8 mouse cellular contexts compared by ENCODE assay signal in genomic region chr2:168274374-168274935, GRCm38 (mm10). TPM values are rescaled to one million over a fixed set of nuclear protein-coding genes. Genes with fewer than 3 reads are reported as not detected.
A peak's percentile ranks its signal among the peaks of the same experiment; 100 is the strongest.
DNase-seq lines count a peak whose midpoint lies in the region; ATAC-seq and TF ChIP-seq lines count a peak whose summit lies in the region.

No protein-coding gene starts in this region.

- peak; percentile 30 to 71 for DNase-seq in heart, adult 2 months
- DNase-seq in heart, embryonic 10.5 days (ENCODE audit: low spot score) = no peak
- DNase-seq in adrenal gland, adult 2 months = peak; percentile 57
- peak; percentile 76 for DNase-seq in embryo, embryonic 11 days
- DNase-seq in limb, embryonic 10.5 days (ENCODE audit: low spot score) = peak; percentile 84
- peak; percentile 68 for DNase-seq in naive thymus-derived CD4-positive, alpha-beta T cell, adult 2 months (ENCODE audit: low read depth)
- peak; percentile 71 for DNase-seq in thymus, adult 2 months

- H3K9ac ChIP-seq in heart, adult 2 months (ENCODE audit: low read depth, low read length) = no peak overlapping the region
- no peak overlapping the region for H3K9ac ChIP-seq in intestine, embryonic 16.5 days (ENCODE audit: low read depth, low read length)

- intact Hi-C loops in heart, adult 2 months (cut with DNase I) = loop anchor here (2.0 kb wide), 1 partner anchor 170 kb away; no protein-coding TSS in a partner anchor

- no peaks in the 10 kb centered on the region for H3K4me1 ChIP-seq in heart, adult 2 months (ENCODE audit: control insufficient read depth, insufficient read depth, low read length)
- H3K4me1 ChIP-seq in heart, embryonic 10.5 days = peaks cover 22% of the 10 kb centered on the region; the same call in 1 of the 2 replicates
- no peaks in the 10 kb centered on the region for H3K4me1 ChIP-seq in intestine, embryonic 16.5 days (ENCODE audit: control insufficient read depth, insufficient read depth, low read length)
- H3K4me1 ChIP-seq in limb, embryonic 10.5 days = peaks cover 26% of the 10 kb centered on the region
- H3K4me1 ChIP-seq in thymus, adult 2 months (replicated peaks; ENCODE audit: control insufficient read depth, insufficient read depth, low read length) = no peaks in the 10 kb centered on the region

- H3K36me3 ChIP-seq in heart, adult 2 months (ENCODE audit: control insufficient read depth, insufficient read depth, low read length) = no peaks in the 10 kb centered on the region
- H3K36me3 ChIP-seq in heart, embryonic 10.5 days = 0 out of 2 replicates have a peak, but pooled peaks cover 3% of the 10 kb centered on the region
- H3K36me3 ChIP-seq in intestine, embryonic 16.5 days (ENCODE audit: control insufficient read depth, insufficient read depth, low read length) = no peaks in the 10 kb centered on the region
- no peaks in the 10 kb centered on the region for H3K36me3 ChIP-seq in limb, embryonic 10.5 days
- H3K36me3 ChIP-seq in thymus, adult 2 months (ENCODE audit: control insufficient read depth, insufficient read depth, low read length) = no peaks in the 10 kb centered on the region

- H3K4me2 ChIP-seq in intestine, embryonic 16.5 days (ENCODE audit: low read depth, low read length) = no peak overlapping the region

- 0 out of 2 replicates have a peak, but pooled peaks have one; percentile 13 for ATAC-seq in intestine, embryonic 16.5 days

- no peak overlapping the region for H3K27ac ChIP-seq in heart, adult 2 months
- H3K27ac ChIP-seq in heart, embryonic 10.5 days = no peak overlapping the region
- H3K27ac ChIP-seq in intestine, embryonic 16.5 days (ENCODE audit: low read length) = no peak overlapping the region
- H3K27ac ChIP-seq in limb, embryonic 10.5 days = no peak overlapping the region
- H3K27ac ChIP-seq in thymus, adult 2 months (ENCODE audit: control insufficient read depth, insufficient read depth, low read length) = no peak overlapping the region

- no peaks in the 10 kb centered on the region for H3K9me3 ChIP-seq in heart, embryonic 10.5 days
- no peaks in the 10 kb centered on the region for H3K9me3 ChIP-seq in intestine, embryonic 16.5 days (ENCODE audit: control insufficient read depth, low read length)
- no peaks in the 10 kb centered on the region for H3K9me3 ChIP-seq in limb, embryonic 10.5 days (replicated peaks)

- H3K4me3 ChIP-seq in heart, adult 2 months = no peak overlapping the region
- no peak overlapping the region for H3K4me3 ChIP-seq in heart, embryonic 10.5 days
- no peak overlapping the region for H3K4me3 ChIP-seq in intestine, embryonic 16.5 days (ENCODE audit: low read length)
- H3K4me3 ChIP-seq in limb, embryonic 10.5 days = no peak overlapping the region
- no peak overlapping the region for H3K4me3 ChIP-seq in thymus, adult 2 months (ENCODE audit: control insufficient read depth, insufficient read depth, low read length)

- peak; percentile 91 for TF ChIP-seq CTCF in heart, adult 2 months (IDR thresholded peaks at IDR 0.05)
- TF ChIP-seq CTCF in thymus, adult 2 months (IDR thresholded peaks at IDR 0.05; ENCODE audit: borderline replicate concordance, control insufficient read depth, extremely low read depth, insufficient read depth, low read length, poor library complexity) = peak; percentile 86; the same call in 1 of the 2 replicates

- no peak for TF ChIP-seq POLR2A in heart, adult 2 months (IDR thresholded peaks at IDR 0.05; ENCODE audit: insufficient read depth, low read depth, low read length)
- TF ChIP-seq POLR2A in thymus, adult 2 months (IDR thresholded peaks at IDR 0.05; ENCODE audit: control insufficient read depth, extremely low read depth, insufficient read depth, low read length, poor library complexity) = no peak

- H3K79me2 ChIP-seq in heart, adult 2 months (replicated peaks; ENCODE audit: control insufficient read depth, insufficient read depth, low read length) = no peaks in the 10 kb centered on the region

- WGBS in heart, adult 2 months = 6% methylated on average over 11 of the region's 11 CpGs
- WGBS in heart, embryonic 10.5 days = 9% methylated on average over 11 of the region's 11 CpGs
- WGBS in intestine, embryonic 16.5 days = 11% methylated on average over 11 of the region's 11 CpGs
- WGBS in limb, embryonic 10.5 days = 11% methylated on average over 11 of the region's 11 CpGs
- 7% methylated on average over 11 of the region's 11 CpGs for WGBS in thymus, adult 2 months

- H3K27me3 ChIP-seq in heart, adult 2 months (ENCODE audit: control insufficient read depth, insufficient read depth, low read length) = 0 out of 2 replicates have a peak, but pooled peaks cover 4% of the 10 kb centered on the region
- H3K27me3 ChIP-seq in heart, embryonic 10.5 days (ENCODE audit: insufficient read depth, poor library complexity, severe bottlenecking) = peaks cover 100% of the 10 kb centered on the region
- H3K27me3 ChIP-seq in intestine, embryonic 16.5 days (replicated peaks; ENCODE audit: control insufficient read depth, insufficient read depth, low read length) = peaks cover 17% of the 10 kb centered on the region
- H3K27me3 ChIP-seq in limb, embryonic 10.5 days (ENCODE audit: low read depth, poor library complexity, severe bottlenecking) = peaks cover 94% of the 10 kb centered on the region
- H3K27me3 ChIP-seq in thymus, adult 2 months (ENCODE audit: control insufficient read depth, insufficient read depth, low read length) = no peaks in the 10 kb centered on the region; the same call in 1 of the 2 replicates

- TF ChIP-seq EP300 in heart, adult 2 months (IDR thresholded peaks at IDR 0.05; ENCODE audit: insufficient read depth, low read depth, low read length) = no peak

RNA-seq across cellular contexts. Expression of gene Kcng1, which starts 7.1 kb away (rescaled TPM):
- not detected for total RNA-seq in heart, adult 2 months (2021)
- 0.04 TPM in 1 of 2 replicates, not detected in the other for polyA plus RNA-seq in heart, adult 2 months (2012; rRNA removed)
- 2.6 and 4.2 TPM in 2 replicates for polyA plus RNA-seq in heart, embryonic 10.5 days (2016; fragmentation: Nextera tagmentation; extraction: Ambion mirVana)
- not detected for total RNA-seq in adrenal gland, adult 2 months (2021)
- polyA plus RNA-seq in adrenal gland, adult 2 months (2012; rRNA removed) = 0.15 TPM in 2 replicates
- polyA plus RNA-seq in intestine, embryonic 16.5 days (2015; fragmentation: Nextera tagmentation; extraction: Ambion mirVana) = 6.1 and 6.4 TPM in 2 replicates
- polyA plus RNA-seq in limb, embryonic 10.5 days (2016; fragmentation: Nextera tagmentation; extraction: Ambion mirVana) = 1.4 and 2.3 TPM in 2 replicates
- polyA plus RNA-seq in thymus, adult 2 months (2012; rRNA removed) = 0.01 and 0.05 TPM in 2 replicates

RNA-seq across cellular contexts. Expression of gene Mocs3, which starts 44.0 kb away (rescaled TPM):
- 1 to 10 TPM; 7.7 to 8.7 TPM for total RNA-seq in heart, adult 2 months (2021)
- 4.0 TPM in 2 replicates for polyA plus RNA-seq in heart, adult 2 months (2012; rRNA removed)
- polyA plus RNA-seq in heart, embryonic 10.5 days (2016; fragmentation: Nextera tagmentation; extraction: Ambion mirVana) = 5.3 and 7.3 TPM in 2 replicates
- total RNA-seq in adrenal gland, adult 2 months (2021) = 10 to 100 TPM; 11.6 to 16.6 TPM
- polyA plus RNA-seq in adrenal gland, adult 2 months (2012; rRNA removed) = 70.8 and 82.0 TPM in 2 replicates
- 3.4 and 5.9 TPM in 2 replicates for polyA plus RNA-seq in intestine, embryonic 16.5 days (2015; fragmentation: Nextera tagmentation; extraction: Ambion mirVana)
- 6.3 and 7.4 TPM in 2 replicates for polyA plus RNA-seq in limb, embryonic 10.5 days (2016; fragmentation: Nextera tagmentation; extraction: Ambion mirVana)
- 27.4 and 44.0 TPM in 2 replicates for polyA plus RNA-seq in thymus, adult 2 months (2012; rRNA removed)

RNA-seq across cellular contexts. Expression of gene Dpm1, which starts 44.1 kb away (rescaled TPM):
- total RNA-seq in heart, adult 2 months (2021) = 10 to 100 TPM; 77.6 to 88.1 TPM
- polyA plus RNA-seq in heart, adult 2 months (2012; rRNA removed) = 15.8 and 25.5 TPM in 2 replicates
- 79.5 and 84.1 TPM in 2 replicates for polyA plus RNA-seq in heart, embryonic 10.5 days (2016; fragmentation: Nextera tagmentation; extraction: Ambion mirVana)
- total RNA-seq in adrenal gland, adult 2 months (2021) = 100 to 1,000 TPM; 133 to 138 TPM
- 19.3 and 24.8 TPM in 2 replicates for polyA plus RNA-seq in adrenal gland, adult 2 months (2012; rRNA removed)
- polyA plus RNA-seq in intestine, embryonic 16.5 days (2015; fragmentation: Nextera tagmentation; extraction: Ambion mirVana) = 84.8 and 99.3 TPM in 2 replicates
- polyA plus RNA-seq in limb, embryonic 10.5 days (2016; fragmentation: Nextera tagmentation; extraction: Ambion mirVana) = 58.3 and 60.7 TPM in 2 replicates
- 29.5 and 33.6 TPM in 2 replicates for polyA plus RNA-seq in thymus, adult 2 months (2012; rRNA removed)

RNA-seq across cellular contexts. Expression of gene Gm20716, which starts 44.3 kb away (rescaled TPM):
- total RNA-seq in heart, adult 2 months (2021) = 10 to 100 TPM; 11.5 to 14.7 TPM
- polyA plus RNA-seq in heart, adult 2 months (2012; rRNA removed) = 4.4 and 15.9 TPM in 2 replicates
- 12.5 and 16.6 TPM in 2 replicates for polyA plus RNA-seq in heart, embryonic 10.5 days (2016; fragmentation: Nextera tagmentation; extraction: Ambion mirVana)
- total RNA-seq in adrenal gland, adult 2 months (2021) = 10 to 100 TPM; 26.1 to 27.0 TPM
- polyA plus RNA-seq in adrenal gland, adult 2 months (2012; rRNA removed) = not detected in 2 replicates
- polyA plus RNA-seq in intestine, embryonic 16.5 days (2015; fragmentation: Nextera tagmentation; extraction: Ambion mirVana) = 8.5 and 10.2 TPM in 2 replicates
- polyA plus RNA-seq in limb, embryonic 10.5 days (2016; fragmentation: Nextera tagmentation; extraction: Ambion mirVana) = 18.4 and 22.2 TPM in 2 replicates
- 0.50 and 3.8 TPM in 2 replicates for polyA plus RNA-seq in thymus, adult 2 months (2012; rRNA removed)
